Mouse (Mus musculus) E14TG2a.4 (cell line): ENCODE data around the gene Plcxd2.

Experiments used
- CTCF ChIP-seq: conservative IDR thresholded peaks from 2 replicates; pipeline ENCODE4 v1.5.1; 2014; ENCODE audit warnings: low read length
- NANOG ChIP-seq: IDR thresholded peaks from 2 replicates; pipeline ENCODE4 v1.6.1; 2014; ENCODE audit warnings: borderline replicate concordance, low read length, mixed read lengths
- POU5F1 ChIP-seq: IDR thresholded peaks from 2 replicates; pipeline ENCODE4 v1.6.1; 2014; ENCODE audit warnings: low read length, borderline replicate concordance

DNA sequence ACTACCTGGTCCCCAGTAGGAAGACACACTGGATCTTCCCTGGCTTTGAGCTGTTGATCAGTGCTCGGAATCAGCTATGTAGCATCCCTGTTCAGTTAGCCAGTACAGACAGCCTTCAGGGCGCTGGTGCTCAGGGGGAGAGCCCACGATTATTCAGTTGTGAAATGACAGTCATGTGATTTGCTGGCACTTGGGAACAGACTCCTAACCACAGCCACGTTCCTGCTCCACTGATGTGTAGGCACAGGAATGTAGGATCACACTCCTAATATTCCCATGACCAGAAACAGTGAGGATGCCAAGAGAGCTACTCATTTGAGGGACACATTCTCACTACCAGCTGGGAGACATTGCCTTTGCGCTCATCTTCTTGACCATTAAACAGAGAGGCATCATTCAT lies 41.3 kb downstream of the Plcxd2 start:
- TF ChIP-seq CTCF = no peak
- no peak for TF ChIP-seq NANOG
- TF ChIP-seq POU5F1 = no peak
